Mouse (Mus musculus): ENCODE results near the gene Phb. TPM values are rescaled to one million over a fixed set of nuclear protein-coding genes. Genes with fewer than 3 reads are reported as not detected.

The Phb gene
- total and polyA plus RNA-seq, 3 experiments = 281 to 383 (median 358) TPM

GRCm38 (mm10) chr11:95713811-95714241, 47.1 kb downstream of the Phb start:
- Histone ChIP-seq H3K27ac (peak overlapping the region; percentile 85), H3K79me2 (replicated peaks; ENCODE audit: control insufficient read depth, insufficient read depth, low read length) (peaks cover 2% of the 10 kb centered on the region; the same call in 1 of the 2 replicates), H3K4me1 (ENCODE audit: control insufficient read depth, insufficient read depth, low read length) (peaks cover 6% of the 10 kb centered on the region), H3K4me3 (peak overlapping the region; percentile 71), H3K9ac (ENCODE audit: low read depth, low read length) (peak overlapping the region; percentile 92), H3K27me3 (ENCODE audit: control insufficient read depth, insufficient read depth, low read length) (no peaks in the 10 kb centered on the region), H3K36me3 (ENCODE audit: control insufficient read depth, insufficient read depth, low read length) (no peaks in the 10 kb centered on the region)
- intact Hi-C loops (cut with DNase I) = loop anchor here (2.0 kb wide), 1 partner anchor 15 kb away; no protein-coding TSS in a partner anchor
- peak in 1 of 2 experiments; percentile 40 for DNase-seq
- no peak for TF ChIP-seq EP300 (IDR thresholded peaks at IDR 0.05; ENCODE audit: insufficient read depth, low read depth, low read length)
- no peak for TF ChIP-seq POLR2A (IDR thresholded peaks at IDR 0.05; ENCODE audit: insufficient read depth, low read depth, low read length)
- TF ChIP-seq CTCF (IDR thresholded peaks at IDR 0.05) = no peak
- 4% methylated on average over 13 of the region's 13 CpGs for WGBS

GRCm38 (mm10) chr11:95714411-95714810, 47.7 kb downstream of the Phb start:
- Histone ChIP-seq H3K27me3 (ENCODE audit: control insufficient read depth, insufficient read depth, low read length) (no peaks in the 10 kb centered on the region), H3K36me3 (ENCODE audit: control insufficient read depth, insufficient read depth, low read length) (no peaks in the 10 kb centered on the region; the same call in 1 of the 2 replicates), H3K9ac (ENCODE audit: low read depth, low read length) (peak overlapping the region; percentile 92), H3K27ac (peak overlapping the region; percentile 1; the same call in 1 of the 2 replicates), H3K4me3 (peak overlapping the region; percentile 71), H3K4me1 (ENCODE audit: control insufficient read depth, insufficient read depth, low read length) (peaks cover 6% of the 10 kb centered on the region), H3K79me2 (replicated peaks; ENCODE audit: control insufficient read depth, insufficient read depth, low read length) (peaks cover 4% of the 10 kb centered on the region; the same call in 1 of the 2 replicates)
- no peak for TF ChIP-seq EP300 (IDR thresholded peaks at IDR 0.05; ENCODE audit: insufficient read depth, low read depth, low read length)
- TF ChIP-seq CTCF (IDR thresholded peaks at IDR 0.05) = no peak
- no peak for TF ChIP-seq POLR2A (IDR thresholded peaks at IDR 0.05; ENCODE audit: insufficient read depth, low read depth, low read length)
- intact Hi-C loops (cut with DNase I) = loop anchor here (2.0 kb wide), 1 partner anchor 14 kb away; no protein-coding TSS in a partner anchor
- no peak for DNase-seq
- 25% methylated on average over 7 of the region's 7 CpGs for WGBS

GRCm38 (mm10) chr11:95716136-95716535, 49.4 kb downstream of the Phb start:
- Histone ChIP-seq H3K4me3 (no peak overlapping the region), H3K9ac (ENCODE audit: low read depth, low read length) (no peak overlapping the region), H3K4me1 (ENCODE audit: control insufficient read depth, insufficient read depth, low read length) (peaks cover 6% of the 10 kb centered on the region), H3K27ac (no peak overlapping the region), H3K36me3 (ENCODE audit: control insufficient read depth, insufficient read depth, low read length) (peaks cover 3% of the 10 kb centered on the region; the same call in 1 of the 2 replicates), H3K27me3 (ENCODE audit: control insufficient read depth, insufficient read depth, low read length) (no peaks in the 10 kb centered on the region), H3K79me2 (replicated peaks; ENCODE audit: control insufficient read depth, insufficient read depth, low read length) (peaks cover 5% of the 10 kb centered on the region)
- no peak for TF ChIP-seq CTCF (IDR thresholded peaks at IDR 0.05)
- intact Hi-C loops (cut with DNase I) = no loop called here
- 47% methylated on average over 8 of the region's 8 CpGs for WGBS
- DNase-seq = no peak

- DNase-seq = peak in 1 of 2 experiments; percentile 8
- whole genome bisulfite sequencing = 46% methylated on average over 3 of the region's 3 CpGs
- Histone ChIP-seq H3K4me1 (ENCODE audit: control insufficient read depth, insufficient read depth, low read length) (peaks cover 4% of the 10 kb centered on the region; the same call in 1 of the 2 replicates), H3K4me3 (no peak overlapping the region), H3K36me3 (ENCODE audit: control insufficient read depth, insufficient read depth, low read length) (peaks cover 3% of the 10 kb centered on the region; the same call in 1 of the 2 replicates), H3K27me3 (ENCODE audit: control insufficient read depth, insufficient read depth, low read length) (no peaks in the 10 kb centered on the region), H3K9ac (ENCODE audit: low read depth, low read length) (no peak overlapping the region), H3K79me2 (replicated peaks; ENCODE audit: control insufficient read depth, insufficient read depth, low read length) (peaks cover 10% of the 10 kb centered on the region), H3K27ac (no peak overlapping the region)
- intact Hi-C loops (cut with DNase I) = no loop called here
- no peak for TF ChIP-seq POLR2A (IDR thresholded peaks at IDR 0.05; ENCODE audit: insufficient read depth, low read depth, low read length)
- TF ChIP-seq EP300 (IDR thresholded peaks at IDR 0.05; ENCODE audit: insufficient read depth, low read depth, low read length) = no peak
- no peak for TF ChIP-seq CTCF (IDR thresholded peaks at IDR 0.05)
Measured at GRCm38 (mm10) chr11:95719356-95719755, 52.6 kb downstream of the Phb start.

- Histone ChIP-seq H3K27me3 (ENCODE audit: control insufficient read depth, insufficient read depth, low read length) (no peaks in the 10 kb centered on the region), H3K27ac (no peak within 1 kb of the TSS), H3K9ac (ENCODE audit: low read depth, low read length) (no peak within 1 kb of the TSS; the same call in 1 of the 2 replicates), H3K79me2 (replicated peaks; ENCODE audit: control insufficient read depth, insufficient read depth, low read length) (peaks cover 10% of the 10 kb centered on the region), H3K4me3 (no peak within 1 kb of the TSS), H3K36me3 (ENCODE audit: control insufficient read depth, insufficient read depth, low read length) (peaks cover 5% of the 10 kb centered on the region; the same call in 1 of the 2 replicates), H3K4me1 (ENCODE audit: control insufficient read depth, insufficient read depth, low read length) (peaks cover 2% of the 10 kb centered on the region)
- WGBS = 85% methylated on average over 5 of the region's 5 CpGs
- TF ChIP-seq EP300 (IDR thresholded peaks at IDR 0.05; ENCODE audit: insufficient read depth, low read depth, low read length) = no peak
- TF ChIP-seq CTCF (IDR thresholded peaks at IDR 0.05) = no peak
- no peak for TF ChIP-seq POLR2A (IDR thresholded peaks at IDR 0.05; ENCODE audit: insufficient read depth, low read depth, low read length)
- intact Hi-C loops (cut with DNase I) = no loop called here
- DNase-seq = no peak
Measured at GRCm38 (mm10) chr11:95723287-95723686, 56.5 kb downstream of the Phb start, which contains the start of gene B130006D01Rik. Gene B130006D01Rik (plus strand): TSS chr11:95723587.

GRCm38 (mm10) chr11:95724466-95724865, 57.7 kb downstream of the Phb start:
- intact Hi-C loops (cut with DNase I) = no loop called here
- Histone ChIP-seq H3K79me2 (replicated peaks; ENCODE audit: control insufficient read depth, insufficient read depth, low read length) (peaks cover 10% of the 10 kb centered on the region), H3K4me3 (no peak overlapping the region), H3K36me3 (ENCODE audit: control insufficient read depth, insufficient read depth, low read length) (peaks cover 4% of the 10 kb centered on the region; the same call in 1 of the 2 replicates), H3K4me1 (ENCODE audit: control insufficient read depth, insufficient read depth, low read length) (peaks cover 3% of the 10 kb centered on the region), H3K27me3 (ENCODE audit: control insufficient read depth, insufficient read depth, low read length) (no peaks in the 10 kb centered on the region), H3K27ac (no peak overlapping the region), H3K9ac (ENCODE audit: low read depth, low read length) (no peak overlapping the region)
- WGBS = 95% methylated on average over 4 of the region's 4 CpGs
- DNase-seq = no peak
- TF ChIP-seq CTCF (IDR thresholded peaks at IDR 0.05) = no peak
- TF ChIP-seq POLR2A (IDR thresholded peaks at IDR 0.05; ENCODE audit: insufficient read depth, low read depth, low read length) = no peak
- no peak for TF ChIP-seq EP300 (IDR thresholded peaks at IDR 0.05; ENCODE audit: insufficient read depth, low read depth, low read length)
